Mouse (Mus musculus): ENCODE measurements at regions not wholly inside any gene's neighbourhood (a gene's known extent, or its start where the extent isn't known, plus 50 kb on each side); places are given as distances from the start of the nearest gene placed in this dataset.
"Not testable (repeated sequence)": the region's sequence is repeated elsewhere in the genome, so short reads cannot be mapped to it uniquely, and the experiment has no call there.

GRCm38 (mm10) chr6:68977959-68978358, 1442.4 kb upstream of the Tacstd2 start:
- Histone ChIP-seq H3K9me3 (ENCODE audit: control insufficient read depth, low read length) (no peaks in the 10 kb centered on the region), H3K27me3 (ENCODE audit: control insufficient read depth, insufficient read depth, low read length) (no peaks in the 10 kb centered on the region), H3K4me3 (ENCODE audit: low read depth, low read length) (no peak overlapping the region), H3K27ac (ENCODE audit: low read depth, low read length) (no peak overlapping the region), H3K36me3 (ENCODE audit: control insufficient read depth, insufficient read depth, low read length) (no peaks in the 10 kb centered on the region), H3K4me1 (replicated peaks; ENCODE audit: control insufficient read depth, insufficient read depth, low read length) (no peaks in the 10 kb centered on the region), H3K9ac (ENCODE audit: low read depth, low read length) (no peak overlapping the region), H3K4me2 (replicated peaks; ENCODE audit: low read depth, low read length) (no peak overlapping the region)
- ATAC-seq (ENCODE audit: low FRiP score) (no peak), DNase-seq (ENCODE audit: low spot score) (no peak)

- H3K4me2 ChIP-seq (replicated peaks; ENCODE audit: low read depth, low read length), result no peak overlapping the region
- H3K27me3 ChIP-seq (ENCODE audit: control insufficient read depth, insufficient read depth, low read length), result no peaks in the 10 kb centered on the region
- peak; percentile 0 for DNase-seq (ENCODE audit: low spot score)
- no peaks in the 10 kb centered on the region for H3K4me1 ChIP-seq (replicated peaks; ENCODE audit: control insufficient read depth, insufficient read depth, low read length)
- H3K9ac ChIP-seq (ENCODE audit: low read depth, low read length), result no peak overlapping the region
- no peak overlapping the region for H3K27ac ChIP-seq (ENCODE audit: low read depth, low read length)
- no peaks in the 10 kb centered on the region for H3K9me3 ChIP-seq (ENCODE audit: control insufficient read depth, low read length)
- no peak overlapping the region for H3K4me3 ChIP-seq (ENCODE audit: low read depth, low read length)
- no peak for ATAC-seq (ENCODE audit: low FRiP score)
- H3K36me3 ChIP-seq (ENCODE audit: control insufficient read depth, insufficient read depth, low read length), result no peaks in the 10 kb centered on the region
Observed at GRCm38 (mm10) chr6:68964012-68964411, 1428.4 kb upstream of the Tacstd2 start.

GRCm38 (mm10) chr6:68938104-68938503, 1402.5 kb upstream of the Tacstd2 start:
- not testable (repeated sequence) for H3K27ac ChIP-seq (ENCODE audit: low read depth, low read length); H3K27me3 ChIP-seq (ENCODE audit: control insufficient read depth, insufficient read depth, low read length); H3K9ac ChIP-seq (ENCODE audit: low read depth, low read length); H3K4me3 ChIP-seq (ENCODE audit: low read depth, low read length); H3K36me3 ChIP-seq (ENCODE audit: control insufficient read depth, insufficient read depth, low read length); H3K4me1 ChIP-seq (replicated peaks; ENCODE audit: control insufficient read depth, insufficient read depth, low read length); H3K9me3 ChIP-seq (ENCODE audit: control insufficient read depth, low read length); H3K4me2 ChIP-seq (replicated peaks; ENCODE audit: low read depth, low read length)
- ATAC-seq (ENCODE audit: low FRiP score) (peak; percentile 66), DNase-seq (ENCODE audit: low spot score) (peak; percentile 13)

GRCm38 (mm10) chr6:68931860-68932259, 1396.3 kb upstream of the Tacstd2 start:
- H3K4me1 ChIP-seq (replicated peaks; ENCODE audit: control insufficient read depth, insufficient read depth, low read length); H3K9ac ChIP-seq (ENCODE audit: low read depth, low read length); H3K9me3 ChIP-seq (ENCODE audit: control insufficient read depth, low read length); H3K4me3 ChIP-seq (ENCODE audit: low read depth, low read length); ATAC-seq (ENCODE audit: low FRiP score); H3K36me3 ChIP-seq (ENCODE audit: control insufficient read depth, insufficient read depth, low read length); H3K4me2 ChIP-seq (replicated peaks; ENCODE audit: low read depth, low read length); H3K27ac ChIP-seq (ENCODE audit: low read depth, low read length); H3K27me3 ChIP-seq (ENCODE audit: control insufficient read depth, insufficient read depth, low read length): not testable (repeated sequence)
- DNase-seq (ENCODE audit: low spot score), result peak; percentile 4

- no peak for ATAC-seq (ENCODE audit: low FRiP score)
Observed at GRCm38 (mm10) chr6:68915536-68915935, 1379.9 kb upstream of the Tacstd2 start.

GRCm38 (mm10) chr6:68884130-68884529, 1348.5 kb upstream of the Tacstd2 start:
- no peak for DNase-seq (ENCODE audit: low spot score)
- 94% methylated on average over 1 of the region's 1 CpGs for WGBS
- H3K36me3 ChIP-seq (ENCODE audit: control insufficient read depth, insufficient read depth, low read length), result no peaks in the 10 kb centered on the region
- no peaks in the 10 kb centered on the region for H3K4me1 ChIP-seq (replicated peaks; ENCODE audit: control insufficient read depth, insufficient read depth, low read length)
- no peak for ATAC-seq (ENCODE audit: low FRiP score)
- no peak overlapping the region for H3K27ac ChIP-seq (ENCODE audit: low read depth, low read length)
- no peak overlapping the region for H3K4me2 ChIP-seq (replicated peaks; ENCODE audit: low read depth, low read length)
- no peak overlapping the region for H3K4me3 ChIP-seq (ENCODE audit: low read depth, low read length)
- H3K9me3 ChIP-seq (ENCODE audit: control insufficient read depth, low read length), result no peaks in the 10 kb centered on the region
- no peaks in the 10 kb centered on the region for H3K27me3 ChIP-seq (ENCODE audit: control insufficient read depth, insufficient read depth, low read length)
- H3K9ac ChIP-seq (ENCODE audit: low read depth, low read length), result no peak overlapping the region

More at GRCm38 (mm10) chr6:68915536-68915935, 1379.9 kb upstream of the Tacstd2 start:
- Histone ChIP-seq H3K27ac (ENCODE audit: low read depth, low read length) (no peak overlapping the region), H3K4me1 (replicated peaks; ENCODE audit: control insufficient read depth, insufficient read depth, low read length) (no peaks in the 10 kb centered on the region), H3K36me3 (ENCODE audit: control insufficient read depth, insufficient read depth, low read length) (no peaks in the 10 kb centered on the region), H3K9me3 (ENCODE audit: control insufficient read depth, low read length) (no peaks in the 10 kb centered on the region), H3K4me3 (ENCODE audit: low read depth, low read length) (no peak overlapping the region), H3K27me3 (ENCODE audit: control insufficient read depth, insufficient read depth, low read length) (no peaks in the 10 kb centered on the region), H3K4me2 (replicated peaks; ENCODE audit: low read depth, low read length) (no peak overlapping the region), H3K9ac (ENCODE audit: low read depth, low read length) (no peak overlapping the region)
- no peak for DNase-seq (ENCODE audit: low spot score)

- DNase-seq (ENCODE audit: low spot score); H3K27ac ChIP-seq (ENCODE audit: low read depth, low read length); H3K4me1 ChIP-seq (replicated peaks; ENCODE audit: control insufficient read depth, insufficient read depth, low read length); H3K36me3 ChIP-seq (ENCODE audit: control insufficient read depth, insufficient read depth, low read length); H3K9me3 ChIP-seq (ENCODE audit: control insufficient read depth, low read length); H3K9ac ChIP-seq (ENCODE audit: low read depth, low read length); ATAC-seq (ENCODE audit: low FRiP score); H3K4me3 ChIP-seq (ENCODE audit: low read depth, low read length); H3K4me2 ChIP-seq (replicated peaks; ENCODE audit: low read depth, low read length); H3K27me3 ChIP-seq (ENCODE audit: control insufficient read depth, insufficient read depth, low read length): not testable (repeated sequence)
Observed at GRCm38 (mm10) chr6:68852761-68853160, 1317.2 kb upstream of the Tacstd2 start.

GRCm38 (mm10) chr6:68852286-68852685, 1316.7 kb upstream of the Tacstd2 start:
- no peak overlapping the region for H3K27ac ChIP-seq (ENCODE audit: low read depth, low read length)
- H3K4me3 ChIP-seq (ENCODE audit: low read depth, low read length), result no peak overlapping the region
- H3K9ac ChIP-seq (ENCODE audit: low read depth, low read length), result no peak overlapping the region
- DNase-seq (ENCODE audit: low spot score) (no peak), ATAC-seq (ENCODE audit: low FRiP score) (no peak)
- 100% methylated on average over 2 of the region's 2 CpGs for WGBS
- H3K36me3 ChIP-seq (ENCODE audit: control insufficient read depth, insufficient read depth, low read length), result no peaks in the 10 kb centered on the region
- H3K9me3 ChIP-seq (ENCODE audit: control insufficient read depth, low read length), result no peaks in the 10 kb centered on the region
- no peaks in the 10 kb centered on the region for H3K27me3 ChIP-seq (ENCODE audit: control insufficient read depth, insufficient read depth, low read length)
- no peak overlapping the region for H3K4me2 ChIP-seq (replicated peaks; ENCODE audit: low read depth, low read length)
- no peaks in the 10 kb centered on the region for H3K4me1 ChIP-seq (replicated peaks; ENCODE audit: control insufficient read depth, insufficient read depth, low read length)

- Histone ChIP-seq H3K9ac (ENCODE audit: low read depth, low read length) (no peak overlapping the region), H3K4me1 (replicated peaks; ENCODE audit: control insufficient read depth, insufficient read depth, low read length) (no peaks in the 10 kb centered on the region), H3K9me3 (ENCODE audit: control insufficient read depth, low read length) (no peaks in the 10 kb centered on the region), H3K27ac (ENCODE audit: low read depth, low read length) (no peak overlapping the region), H3K36me3 (ENCODE audit: control insufficient read depth, insufficient read depth, low read length) (no peaks in the 10 kb centered on the region), H3K4me2 (replicated peaks; ENCODE audit: low read depth, low read length) (no peak overlapping the region), H3K4me3 (ENCODE audit: low read depth, low read length) (no peak overlapping the region), H3K27me3 (ENCODE audit: control insufficient read depth, insufficient read depth, low read length) (no peaks in the 10 kb centered on the region)
- 85% methylated on average over 1 of the region's 1 CpGs for WGBS
- no peak for DNase-seq (ENCODE audit: low spot score)
- no peak for ATAC-seq (ENCODE audit: low FRiP score)
Observed at GRCm38 (mm10) chr6:68835186-68835585, 1299.6 kb upstream of the Tacstd2 start.

Data from hindbrain, embryonic 11.5 days (tissue).